Mouse (Mus musculus) bone marrow, adult 2 months (tissue): ENCODE measurements around the gene Eci1.

Source experiments
- CTCF ChIP-seq: fragments of 200-500 bp; IDR thresholded peaks from 2 replicates; pipeline ENCODE4 v1.5.1; 2011; ENCODE audit warnings: low read length, control low read depth; ENCODE audit not compliant: control insufficient read depth, insufficient read depth
- POLR2A ChIP-seq: fragments of 200-500 bp; IDR thresholded peaks from 2 replicates; pipeline ENCODE4 v1.6.1; 2011; ENCODE audit warnings: low read depth, mild to moderate bottlenecking, control low read depth, low read length, borderline replicate concordance; ENCODE audit not compliant: control insufficient read depth

- TF ChIP-seq CTCF (no peak), POLR2A (no peak)
Measured at GRCm38 (mm10) chr17:24442107-24442506, 15.7 kb downstream of the Eci1 start.
